Mouse (Mus musculus) heart, adult 2 months (tissue): Measurements from ENCODE around the gene Srgap3.

Experiments used
- CTCF ChIP-seq: fragments of 200-600 bp; IDR thresholded peaks from 2 replicates; pipeline ENCODE4 v1.8.1; 2022; ENCODE audit warnings: antibody characterized with exemption, mild to moderate bottlenecking, moderate library complexity
- EP300 ChIP-seq: fragments of 200-500 bp; IDR thresholded peaks from 2 replicates; pipeline ENCODE4 v1.6.1; 2011; ENCODE audit warnings: low read depth, low read length, control low read depth; ENCODE audit not compliant: insufficient read depth
- POLR2A ChIP-seq: fragments of 200-500 bp; IDR thresholded peaks from 2 replicates; pipeline ENCODE4 v1.6.1; 2011; ENCODE audit warnings: mild to moderate bottlenecking, low read depth, low read length, control low read depth; ENCODE audit not compliant: insufficient read depth

GRCm38 (mm10) chr6:112899276-112899675 is 47.8 kb downstream of the Srgap3 start:
- TF ChIP-seq POLR2A, result no peak
- TF ChIP-seq CTCF, result no peak
- TF ChIP-seq EP300, result no peak
